Mouse (Mus musculus) embryonic facial prominence, embryonic 11.5 days (tissue): ENCODE results near the gene Serf2. TPM values are rescaled to one million over a fixed set of nuclear protein-coding genes. Genes with fewer than 3 reads are reported as not detected.
A peak's percentile ranks its signal among the peaks of the same experiment; 100 is the strongest.

ENCODE experiments used
- ATAC-seq: fragments of 200-750 bp; cut with Nextera tagmentation; replicated peaks from 2 replicates; pipeline ENCODE4 v1.8.0; 2017; ENCODE audit warnings: low read depth; ENCODE audit not compliant: insufficient number of reproducible peaks, low FRiP score, low TSS enrichment
- DNase-seq: peaks from one replicate; pipeline ENCODE4 v3.0.0-alpha.2; 2015; ENCODE audit warnings: low spot score
- H3K27ac ChIP-seq: fragments of 300-500 bp; sonication (generic); replicated peaks from 2 replicates; pipeline ENCODE4 v1.5.1; 2014; ENCODE audit warnings: mild to moderate bottlenecking, low read depth, low read length, control low read depth
- H3K27me3 ChIP-seq: fragments of 300-500 bp; sonication (generic); 2 replicates; pipeline ENCODE4 v1.6.1; 2014; ENCODE audit warnings: mild to moderate bottlenecking, low read length, moderate library complexity, mixed read lengths; ENCODE audit not compliant: control insufficient read depth, insufficient read depth
- H3K36me3 ChIP-seq: fragments of 300-500 bp; sonication (generic); replicated peaks from 2 replicates; pipeline ENCODE4 v1.6.1; 2014; ENCODE audit warnings: low read depth, mild to moderate bottlenecking, low read length, moderate library complexity, mixed read lengths; ENCODE audit not compliant: control insufficient read depth, insufficient read depth
- H3K4me1 ChIP-seq: fragments of 300-500 bp; sonication (generic); 2 replicates; pipeline ENCODE4 v1.6.1; 2014; ENCODE audit warnings: low read length, mixed read lengths; ENCODE audit not compliant: control insufficient read depth, insufficient read depth
- H3K4me2 ChIP-seq: fragments of 300-500 bp; sonication (generic); 2 replicates; pipeline ENCODE4 v1.6.1; 2014; ENCODE audit warnings: low read depth, mild to moderate bottlenecking, control low read depth, low read length, moderate library complexity
- H3K4me3 ChIP-seq: fragments of 300-500 bp; sonication (generic); 2 replicates; pipeline ENCODE4 v1.5.1; 2014; ENCODE audit warnings: low read depth, low read length, control low read depth
- H3K9ac ChIP-seq: fragments of 300-500 bp; sonication (generic); replicated peaks from 2 replicates; pipeline ENCODE4 v1.6.1; 2014; ENCODE audit warnings: mild to moderate bottlenecking, control low read depth, low read length
- H3K9me3 ChIP-seq: fragments of 300-500 bp; sonication (generic); replicated peaks from 2 replicates; pipeline ENCODE4 v1.6.1; 2016; ENCODE audit warnings: mild to moderate bottlenecking, low read length, inconsistent platforms, mixed read lengths; ENCODE audit not compliant: control insufficient read depth
- WGBS: fragments of 180-500 bp; shearing (Covaris S2); extraction: QIAGEN DNeasy Blood & Tissue Kit; methylation state at CpG from one replicate; pipeline ENCODE4 v1.1.7; 2014; 5-methylcytosine and 5-hydroxymethylcytosine counted together
- polyA plus RNA-seq: library from polyadenylated mRNA; unstranded; fragments of >200 nt; fragmentation: Nextera tagmentation; extraction: Ambion mirVana; gene quantifications from 2 replicates; pipeline ENCODE4 v1.2.1, GENCODE M21; 2014

Serf2 gene
- polyA plus RNA-seq: 475 and 478 TPM in 2 replicates

DNA sequence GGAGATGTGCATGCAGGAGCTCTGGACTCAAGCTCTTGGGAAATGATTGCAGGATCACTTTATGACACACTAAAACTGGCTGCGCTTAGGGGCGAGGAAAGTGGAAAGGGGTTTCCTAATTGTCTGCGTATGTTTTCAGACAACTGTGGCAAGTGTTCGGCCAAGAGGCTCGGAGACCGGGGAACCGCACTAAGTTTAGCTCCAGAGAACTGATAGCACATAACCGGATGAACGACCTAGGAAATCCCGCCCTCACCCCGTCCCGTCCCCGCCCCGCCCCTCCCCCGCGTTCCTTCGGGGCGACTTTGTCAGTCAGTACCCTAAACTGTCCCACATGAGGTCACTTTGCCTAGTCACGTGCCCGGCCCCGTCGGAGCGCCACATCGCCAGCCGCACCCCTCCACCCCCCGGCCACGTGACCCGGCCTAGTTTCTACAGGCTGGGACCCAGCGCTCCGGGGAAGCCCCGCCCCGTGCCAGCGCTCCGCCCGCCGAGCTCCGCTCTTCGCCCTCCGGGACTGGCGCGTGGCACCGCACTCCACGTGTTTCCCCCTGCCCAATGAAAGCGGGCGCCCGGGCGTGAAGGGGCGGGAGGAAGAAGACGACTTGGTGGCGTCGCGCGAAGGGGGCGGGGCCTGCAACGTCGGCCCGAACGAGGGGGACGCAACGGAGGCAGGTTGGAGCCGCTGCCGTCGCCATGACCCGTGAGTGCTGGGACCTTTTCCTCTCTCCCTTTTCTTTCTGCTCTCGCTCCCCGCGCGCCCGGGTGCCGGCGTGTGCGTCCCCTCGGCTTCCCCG lies at the start of gene Serf2:
Serf2 (plus strand) TSS at position 457 of the 797 bp plus-strand sequence.
- H3K9me3 ChIP-seq: no peaks in the 10 kb centered on the region
- DNase-seq (peak; percentile 99), ATAC-seq (peak; percentile 97)
- peak within 1 kb of the TSS; percentile 98 for H3K4me3 ChIP-seq
- WGBS: under 1% methylated on average over 58 of the region's 74 CpGs
- H3K9ac ChIP-seq: peak within 1 kb of the TSS; percentile 96
- H3K36me3 ChIP-seq: no peaks in the 10 kb centered on the region; the same call in 1 of the 2 replicates
- H3K4me1 ChIP-seq: no peaks in the 10 kb centered on the region
- peak within 1 kb of the TSS; percentile 77 for H3K27ac ChIP-seq
- H3K4me2 ChIP-seq: peak within 1 kb of the TSS; percentile 65
- no peaks in the 10 kb centered on the region for H3K27me3 ChIP-seq

DNA sequence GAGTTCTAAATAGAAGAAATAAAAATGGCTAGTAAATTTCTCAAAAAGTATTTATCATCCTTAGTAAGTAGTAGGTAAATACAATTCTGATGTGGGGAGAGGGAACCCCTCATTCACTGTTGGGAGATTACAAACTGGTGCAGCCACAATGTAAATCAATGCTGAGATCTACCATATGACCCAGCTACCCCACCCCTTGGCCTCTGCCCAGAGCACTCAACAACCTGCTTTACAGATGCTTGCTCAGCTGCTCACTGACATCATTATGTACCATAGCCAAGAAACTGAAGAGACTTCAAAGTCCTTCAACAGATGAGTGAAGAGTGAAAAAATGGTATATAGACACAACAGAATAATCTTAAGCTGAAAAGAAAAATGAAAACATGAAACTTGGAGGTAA lies 45.7 kb upstream of the Serf2 start:
- H3K9me3 ChIP-seq: no peaks in the 10 kb centered on the region
- no peaks in the 10 kb centered on the region for H3K4me1 ChIP-seq
- H3K4me2 ChIP-seq: no peak overlapping the region
- no peaks in the 10 kb centered on the region for H3K27me3 ChIP-seq
- no peak overlapping the region for H3K27ac ChIP-seq
- no peaks in the 10 kb centered on the region for H3K36me3 ChIP-seq
- H3K9ac ChIP-seq: no peak overlapping the region
- DNase-seq: no peak
- H3K4me3 ChIP-seq: no peak overlapping the region
- ATAC-seq: no peak

DNA sequence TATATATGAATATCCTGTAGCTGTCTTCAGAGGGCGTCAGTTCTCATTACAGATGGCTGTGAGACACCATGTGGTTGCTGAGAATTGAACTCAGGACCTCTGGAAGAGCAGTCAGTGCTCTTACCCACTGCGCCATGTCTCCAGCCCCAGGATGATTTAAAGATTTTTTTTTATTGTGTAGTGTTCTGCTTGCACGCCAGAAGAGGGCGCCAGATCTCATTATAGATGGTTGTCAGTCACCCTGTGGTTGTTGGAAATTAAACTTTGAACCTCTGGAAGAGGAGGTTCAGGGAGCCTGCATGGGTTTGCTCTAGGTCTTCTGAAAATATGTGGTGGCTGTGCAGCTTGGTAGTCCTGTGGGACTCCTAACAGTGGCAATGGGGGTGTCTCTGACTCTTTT lies 40.8 kb upstream of the Serf2 start:
- H3K4me3 ChIP-seq: no peak overlapping the region
- no peak overlapping the region for H3K27ac ChIP-seq
- H3K9me3 ChIP-seq: no peaks in the 10 kb centered on the region
- peak; percentile 27 for DNase-seq
- no peaks in the 10 kb centered on the region for H3K36me3 ChIP-seq
- H3K9ac ChIP-seq: no peak overlapping the region
- no peaks in the 10 kb centered on the region for H3K27me3 ChIP-seq
- H3K4me1 ChIP-seq: no peaks in the 10 kb centered on the region
- ATAC-seq: no peak
- no peak overlapping the region for H3K4me2 ChIP-seq
- 28% methylated on average over 4 of the region's 4 CpGs for WGBS

DNA sequence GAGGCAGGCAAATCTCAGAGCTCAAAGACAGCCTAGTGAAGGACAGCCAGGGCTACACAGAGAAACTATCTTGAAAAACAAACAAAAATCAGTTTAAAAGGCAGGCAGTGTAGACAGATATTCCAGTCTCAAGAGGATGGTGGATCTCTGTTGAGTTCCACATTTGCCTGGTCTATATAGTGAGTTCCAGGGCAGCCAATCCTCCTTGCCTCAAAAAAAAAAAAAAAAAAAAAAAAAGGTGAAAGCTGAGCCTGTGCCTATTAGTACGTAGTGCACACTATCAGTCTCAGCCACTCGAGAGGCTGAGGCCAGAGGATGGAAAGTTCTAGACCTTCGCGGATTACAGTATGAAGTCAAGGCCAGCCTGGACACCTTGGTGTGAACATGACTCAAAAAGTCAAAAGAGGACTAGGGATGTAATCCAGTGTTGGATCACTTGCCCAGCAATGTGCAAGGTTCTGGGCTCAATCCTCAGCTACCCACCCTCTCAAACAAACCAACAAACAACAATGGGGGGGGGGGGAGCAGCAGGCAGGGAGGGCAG lies 36.1 kb upstream of the Serf2 start:
- Histone ChIP-seq H3K36me3 (0 out of 2 replicates have a peak, but pooled peaks cover 3% of the 10 kb centered on the region), H3K9ac (peak overlapping the region; percentile 63), H3K27me3 (no peaks in the 10 kb centered on the region), H3K4me1 (no peaks in the 10 kb centered on the region), H3K27ac (peak overlapping the region; percentile 97), H3K9me3 (no peaks in the 10 kb centered on the region), H3K4me2 (peak overlapping the region; percentile 61), H3K4me3 (peak overlapping the region; percentile 99)
- DNase-seq: no peak
- WGBS: 18% methylated on average over 4 of the region's 4 CpGs
- ATAC-seq: peak; percentile 5; the same call in 1 of the 2 replicates

DNA sequence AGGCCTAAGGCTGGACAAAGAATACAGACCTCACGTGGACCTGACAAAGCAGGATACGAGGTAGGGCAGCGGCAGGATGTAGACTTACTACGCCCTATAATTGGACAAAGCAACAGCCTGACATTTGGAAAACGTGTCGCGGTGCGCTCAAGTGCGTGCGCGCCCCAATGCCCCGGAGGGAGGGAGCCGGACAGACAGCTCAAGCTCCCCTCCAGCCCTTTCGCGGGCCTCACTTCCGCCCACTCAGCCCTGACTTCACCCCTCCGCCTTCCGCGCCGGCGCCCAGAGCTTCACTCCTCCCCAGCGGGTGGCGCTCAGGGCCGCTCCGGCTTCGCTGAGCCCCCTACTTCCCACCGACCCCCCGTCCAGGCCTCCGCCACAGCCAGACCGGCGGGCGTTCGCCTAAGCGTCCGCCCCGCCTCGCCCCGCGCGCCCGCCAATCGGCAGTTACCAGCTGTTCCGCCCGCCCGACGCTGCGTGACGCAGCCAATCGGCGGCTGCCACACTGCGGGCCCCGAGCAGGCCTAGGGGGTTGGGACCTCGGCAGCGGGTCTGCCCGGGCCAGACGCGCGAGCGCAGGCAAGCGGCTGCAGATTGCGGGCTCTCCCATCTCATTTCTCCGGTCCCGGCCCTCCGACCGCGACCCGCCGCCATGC lies 35.5 kb upstream of the Serf2 start, which contains the start of the genes Pdia3 and Catsper2:
Pdia3 (plus strand) TSS at position 389 of the 656 bp plus-strand sequence.
Catsper2 (minus strand) TSS at position 406 of the 656 bp plus-strand sequence.
- H3K4me1 ChIP-seq: no peaks in the 10 kb centered on the region
- no peaks in the 10 kb centered on the region for H3K27me3 ChIP-seq
- peak; percentile 98 for DNase-seq
- H3K4me3 ChIP-seq: peak within 1 kb of the TSS; percentile 99
- no peaks in the 10 kb centered on the region for H3K9me3 ChIP-seq
- WGBS: under 1% methylated on average over 62 of the region's 68 CpGs
- peaks cover 7% of the 10 kb centered on the region; the same call in 1 of the 2 replicates for H3K36me3 ChIP-seq
- peak; percentile 99 for ATAC-seq
- H3K27ac ChIP-seq: peak within 1 kb of the TSS; percentile 97
- H3K9ac ChIP-seq: peak within 1 kb of the TSS; percentile 98
- H3K4me2 ChIP-seq: peak within 1 kb of the TSS; percentile 61

DNA sequence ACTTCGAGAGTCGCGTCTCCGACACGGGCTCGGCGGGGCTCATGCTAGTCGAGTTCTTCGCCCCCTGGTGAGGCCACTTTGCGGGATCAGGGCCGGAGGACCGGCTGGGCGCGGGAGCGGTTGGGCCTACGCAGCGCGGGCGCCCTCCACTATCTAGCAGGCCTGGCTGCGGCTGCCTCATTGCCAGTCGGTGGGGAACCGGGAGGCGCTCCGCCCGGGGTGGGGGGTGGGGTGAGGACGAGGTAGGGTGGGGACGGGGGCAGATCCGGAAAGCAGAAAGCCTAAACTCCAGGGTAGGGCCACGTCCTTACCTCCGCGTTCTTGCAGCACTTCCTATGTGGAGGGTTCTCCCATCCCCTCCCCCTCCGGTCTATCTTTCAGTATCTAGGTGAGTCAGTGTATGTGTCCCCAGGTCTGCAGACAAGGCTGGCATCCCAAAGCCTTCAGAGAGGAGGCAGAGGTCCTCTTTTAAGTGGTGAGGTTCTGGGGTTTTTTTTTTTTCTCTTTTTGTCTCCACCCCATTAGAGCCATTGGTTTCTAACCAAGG lies 34.8 kb upstream of the Serf2 start:
- WGBS: under 1% methylated on average over 26 of the region's 32 CpGs
- peak overlapping the region; percentile 57 for H3K4me2 ChIP-seq
- H3K4me3 ChIP-seq: peak overlapping the region; percentile 99
- H3K9me3 ChIP-seq: no peaks in the 10 kb centered on the region
- H3K36me3 ChIP-seq: peaks cover 7% of the 10 kb centered on the region
- H3K4me1 ChIP-seq: no peaks in the 10 kb centered on the region
- H3K27me3 ChIP-seq: no peaks in the 10 kb centered on the region
- peak overlapping the region; percentile 97 for H3K27ac ChIP-seq
- peak overlapping the region; percentile 98 for H3K9ac ChIP-seq
- DNase-seq: peak; percentile 51
- ATAC-seq: peak; percentile 22

DNA sequence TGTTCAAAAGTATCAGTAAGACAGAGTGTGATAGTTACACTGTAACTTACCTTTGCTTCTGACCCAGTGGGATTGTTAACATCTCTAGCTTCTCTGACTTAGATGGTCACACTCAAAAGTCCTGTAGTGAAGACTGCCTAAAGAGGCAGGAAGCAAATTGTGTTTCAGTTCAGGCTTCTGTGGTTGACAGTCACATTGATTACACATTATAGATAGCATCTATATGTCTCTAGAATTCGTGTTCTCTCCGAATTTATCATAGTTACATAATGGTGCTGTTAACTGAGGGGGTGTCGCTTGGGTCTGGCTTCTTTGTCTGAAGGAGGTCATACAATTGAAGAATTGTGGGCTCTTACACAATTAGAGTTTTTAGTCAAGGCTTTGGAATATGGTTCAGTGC lies 33.9 kb upstream of the Serf2 start:
- H3K4me2 ChIP-seq: peak overlapping the region; percentile 57
- H3K9ac ChIP-seq: peak overlapping the region; percentile 40
- H3K4me3 ChIP-seq: peak overlapping the region; percentile 99
- H3K4me1 ChIP-seq: no peaks in the 10 kb centered on the region
- H3K27ac ChIP-seq: no peak overlapping the region
- no peaks in the 10 kb centered on the region for H3K27me3 ChIP-seq
- WGBS: 62% methylated on average over 3 of the region's 3 CpGs
- no peaks in the 10 kb centered on the region for H3K9me3 ChIP-seq
- no peak for DNase-seq
- no peak for ATAC-seq
- peaks cover 7% of the 10 kb centered on the region for H3K36me3 ChIP-seq
